ENCODE assay signal across 28 mouse cellular contexts in the genomic region with DNA sequence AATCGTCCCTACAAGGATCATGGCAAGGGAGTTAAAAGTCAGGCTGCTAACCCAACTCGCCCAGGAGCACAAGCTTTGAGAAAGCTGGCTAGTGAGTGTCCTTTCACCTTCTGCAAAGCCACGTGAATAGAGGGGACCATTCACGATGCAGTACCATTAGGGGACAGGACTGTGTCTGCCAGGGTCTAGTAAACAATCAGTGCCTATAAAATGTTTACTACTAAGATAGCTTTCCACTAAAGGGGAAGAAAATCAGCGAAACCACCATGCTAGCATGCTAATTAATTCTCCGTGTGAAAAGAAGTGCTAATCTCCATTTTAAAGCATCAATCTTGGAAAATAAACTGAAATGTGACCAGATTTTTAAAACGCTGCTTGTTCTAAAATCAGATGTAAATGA. TPM values are rescaled to one million over a fixed set of nuclear protein-coding genes. Genes with fewer than 3 reads are reported as not detected.
DNase-seq lines count a peak whose midpoint lies in the region; ATAC-seq and TF ChIP-seq lines count a peak whose summit lies in the region.
"Had no signal": no experiment of that assay in that cellular context is flagged by ENCODE, and none has a peak within 500 bp of the region (broad histone marks: within the 10 kb centered on the region; RNA-seq: fewer than 3 reads in every experiment).

No protein-coding gene starts in this region.

- ATAC-seq in hindbrain, postnatal 0 days, result no peak

- H3K9me3 ChIP-seq in hindbrain, postnatal 0 days (ENCODE audit: low read length), result no peaks in the 10 kb centered on the region
- H3K9me3 ChIP-seq: embryonic facial prominence, embryonic 13.5 days; heart, embryonic 10.5 days; hindbrain, embryonic 15.5 days; kidney, embryonic 15.5 days; limb, embryonic 10.5 days; liver, embryonic 15.5 days; lung, embryonic 15.5 days; megakaryocyte, embryonic 14.5 days had no signal

- WGBS in hindbrain, postnatal 0 days, result 44% methylated on average over 7 of the region's 7 CpGs

- no peak overlapping the region for H3K4me2 ChIP-seq in hindbrain, postnatal 0 days (ENCODE audit: low read depth, low read length)
- H3K4me2 ChIP-seq: embryonic facial prominence, embryonic 13.5 days; hindbrain, embryonic 15.5 days; kidney, embryonic 15.5 days; liver, embryonic 15.5 days; lung, embryonic 15.5 days had no signal

- peaks cover 4% of the 10 kb centered on the region; the same call in 1 of the 2 replicates for H3K4me1 ChIP-seq in hindbrain, postnatal 0 days (ENCODE audit: insufficient read depth, low read length)
- H3K4me1 ChIP-seq: embryonic facial prominence, embryonic 13.5 days; kidney, embryonic 15.5 days; lung, embryonic 15.5 days; megakaryocyte, embryonic 14.5 days had no signal

- H3K36me3 ChIP-seq in hindbrain, postnatal 0 days (ENCODE audit: insufficient read depth, low read length), result no peaks in the 10 kb centered on the region
- H3K36me3 ChIP-seq: embryonic facial prominence, embryonic 13.5 days; heart, embryonic 10.5 days; hindbrain, embryonic 15.5 days; kidney, embryonic 15.5 days; limb, embryonic 10.5 days; liver, embryonic 15.5 days; lung, embryonic 15.5 days had no signal

- no peak for DNase-seq in layer of hippocampus, adult 2 months (ENCODE audit: low spot score in 2 of 2)
- no peak for DNase-seq in layer of hippocampus, postnatal 36 days
- DNase-seq in brain, embryonic 14.5 days (ENCODE audit: low read depth), result peak; percentile 77
- DNase-seq in brain, embryonic 18.5 days (ENCODE audit: low read depth, low spot score), result peak; percentile 28
- peak; percentile 10 for DNase-seq in hindbrain, postnatal 0 days (ENCODE audit: low spot score)
- no peak for DNase-seq in right cerebral cortex, postnatal 25 days
- DNase-seq in kidney, postnatal 10 days, result no peak
- no peak for DNase-seq in cerebellum, postnatal 36 days
- DNase-seq: adrenal gland, adult 2 months; cerebellum, adult 2 months; cerebellum, postnatal 25 days; embryo, embryonic 11 days; gastrocnemius, postnatal 10 days; kidney, adult 11 months; kidney, postnatal 4 days; layer of hippocampus, adult 9-11 months; liver; lung, postnatal 36 days had no signal

- no peak for TF ChIP-seq POLR2A in brain, embryonic 14.5 days (IDR thresholded peaks at IDR 0.05; ENCODE audit: borderline replicate concordance, extremely low read depth, insufficient read depth, insufficient read length, poor library complexity, severe bottlenecking)

- H3K27ac ChIP-seq in layer of hippocampus, adult 2 months, result peak overlapping the region; percentile 53; the same call in 1 of the 2 replicates
- no peak overlapping the region for H3K27ac ChIP-seq in hindbrain, postnatal 0 days
- H3K27ac ChIP-seq: embryonic facial prominence, embryonic 13.5 days; heart, embryonic 10.5 days; hindbrain, embryonic 15.5 days; kidney, embryonic 15.5 days; limb, embryonic 10.5 days; liver, embryonic 15.5 days; lung, embryonic 15.5 days; stomach, postnatal 0 days had no signal

- peak overlapping the region; percentile 17; the same call in 1 of the 2 replicates for H3K4me3 ChIP-seq in layer of hippocampus, adult 2 months
- no peak overlapping the region for H3K4me3 ChIP-seq in hindbrain, postnatal 0 days (ENCODE audit: low read length)
- H3K4me3 ChIP-seq: embryonic facial prominence, embryonic 13.5 days; erythroblast, embryonic 14.5 days; heart, embryonic 10.5 days; hindbrain, embryonic 15.5 days; kidney, embryonic 15.5 days; limb, embryonic 10.5 days; liver, embryonic 15.5 days; lung, embryonic 15.5 days; megakaryocyte, embryonic 14.5 days had no signal

- no peaks in the 10 kb centered on the region for H3K27me3 ChIP-seq in hindbrain, postnatal 0 days (ENCODE audit: insufficient read depth, low read length)
- H3K27me3 ChIP-seq: embryonic facial prominence, embryonic 13.5 days; hindbrain, embryonic 15.5 days; kidney, embryonic 15.5 days; liver, embryonic 15.5 days; lung, embryonic 15.5 days; megakaryocyte, embryonic 14.5 days had no signal

- TF ChIP-seq CTCF in layer of hippocampus, adult 2 months (conservative IDR thresholded peaks at IDR 0.05), result no peak
- no peak for TF ChIP-seq CTCF in brain, embryonic 14.5 days (IDR thresholded peaks at IDR 0.05; ENCODE audit: borderline replicate concordance, extremely low read depth, insufficient read depth, insufficient read length)
- TF ChIP-seq CTCF in hindbrain, postnatal 0 days (IDR thresholded peaks at IDR 0.05; ENCODE audit: low read depth), result no peak

- H3K9ac ChIP-seq in hindbrain, postnatal 0 days (replicated peaks; ENCODE audit: low read length), result no peak overlapping the region
- H3K9ac ChIP-seq: embryonic facial prominence, embryonic 13.5 days; hindbrain, embryonic 15.5 days; kidney, embryonic 15.5 days; liver, embryonic 15.5 days; lung, embryonic 15.5 days had no signal

RNA-seq across cellular contexts. Expression of a gene that starts 50.7 kb away (rescaled TPM):
- total RNA-seq in layer of hippocampus, adult 2 months (2021), result 100 to 1,000 TPM; 227 to 254 TPM
- total RNA-seq in layer of hippocampus, postnatal 36 days (2021), result 100 to 1,000 TPM; 235 to 236 TPM
- polyA plus RNA-seq in brain, embryonic 14.5 days (2012; rRNA removed), result 804 and 914 TPM in 2 replicates
- 133 and 170 TPM in 2 replicates for total RNA-seq in hindbrain, postnatal 0 days (2014; rRNA removed)
- 146 and 154 TPM in 2 replicates for polyA plus RNA-seq in hindbrain, postnatal 0 days (2015; fragmentation: Nextera tagmentation; extraction: Ambion mirVana)

Comparison
In these comparisons a context has a peak if more than half of its experiments do, and no peak if none do; other contexts are left out.
1. DNase-seq: peak in brain, embryonic 14.5 days (single experiment), brain, embryonic 18.5 days (single experiment) and hindbrain, postnatal 0 days (single experiment); none in layer of hippocampus, adult 2 months (0 of 2), layer of hippocampus, postnatal 36 days (0 of 2), right cerebral cortex, postnatal 25 days (single experiment), kidney, postnatal 10 days (single experiment) and cerebellum, postnatal 36 days (0 of 2).